Mouse (Mus musculus): ENCODE results near the gene Dnmbp. TPM values are rescaled to one million over a fixed set of nuclear protein-coding genes. Genes with fewer than 3 reads are reported as not detected.

Gene Dnmbp
- polyA plus RNA-seq, 1 experiment from 2014 or later: 8.0 TPM

DNA sequence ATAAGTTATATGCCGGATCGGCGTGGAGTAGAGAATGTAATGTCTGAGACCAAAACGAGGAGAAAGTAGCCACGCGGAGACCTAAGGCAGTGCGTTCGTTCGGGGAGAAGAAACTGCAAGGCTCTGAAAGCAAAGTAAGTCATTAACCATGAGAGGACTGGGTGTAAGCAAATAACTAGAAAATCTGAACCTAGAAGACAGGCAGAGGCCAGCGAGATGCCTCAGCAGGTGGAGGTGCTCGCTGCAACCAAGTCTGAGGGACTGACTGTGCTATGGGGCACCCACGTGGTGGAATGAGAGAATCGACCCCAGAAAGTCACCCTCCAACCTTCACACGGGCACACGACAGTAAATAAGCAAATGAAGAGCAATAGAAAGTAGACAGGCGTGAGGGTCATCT is 3.1 kb upstream of the Dnmbp start:
- peaks cover 22% of the 10 kb centered on the region for H3K4me1 ChIP-seq
- no peak overlapping the region for H3K9ac ChIP-seq (replicated peaks)
- H3K4me3 ChIP-seq (replicated peaks): no peak overlapping the region
- no peaks in the 10 kb centered on the region for H3K36me3 ChIP-seq
- H3K4me2 ChIP-seq: no peak overlapping the region
- 68% methylated on average over 16 of the region's 16 CpGs for WGBS
- H3K27me3 ChIP-seq (replicated peaks): no peaks in the 10 kb centered on the region
- no peak overlapping the region for H3K27ac ChIP-seq (replicated peaks)
- ATAC-seq (ENCODE audit: low FRiP score): no peak
- H3K9me3 ChIP-seq (replicated peaks): no peaks in the 10 kb centered on the region

DNA sequence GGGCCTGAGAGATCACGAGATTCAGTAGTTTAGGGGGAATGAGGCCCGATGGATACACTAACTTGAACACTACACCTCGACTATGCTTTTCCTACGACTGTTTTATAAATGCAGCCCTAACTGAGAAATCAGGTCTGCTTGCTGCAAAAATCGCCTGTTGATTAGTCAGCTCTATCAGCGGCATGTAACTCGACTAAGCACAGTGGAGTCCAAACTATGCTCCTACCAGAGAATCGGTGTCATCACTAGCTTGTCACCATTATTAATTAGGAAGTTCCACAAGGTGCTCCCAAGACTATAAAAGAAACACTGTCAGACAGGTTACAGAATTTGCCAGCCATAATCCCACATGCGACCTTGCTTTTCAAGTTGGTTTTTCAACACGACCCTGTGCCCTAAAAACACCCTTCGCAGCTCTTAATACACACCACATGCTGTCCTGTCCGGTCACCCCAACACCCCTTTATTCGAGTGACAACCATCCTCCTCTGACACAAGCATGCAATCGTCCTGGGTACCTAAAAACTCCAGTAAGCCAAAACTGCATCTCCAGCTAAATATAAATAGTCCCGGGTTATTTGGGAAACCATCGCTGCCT is 721 bp downstream of the Dnmbp start:
- 28% methylated on average over 16 of the region's 16 CpGs for WGBS
- Histone ChIP-seq H3K27ac (replicated peaks) (peak overlapping the region; percentile 73), H3K27me3 (replicated peaks) (no peaks in the 10 kb centered on the region), H3K9ac (replicated peaks) (peak overlapping the region; percentile 61), H3K4me3 (replicated peaks) (peak overlapping the region; percentile 67), H3K4me1 (peaks cover 23% of the 10 kb centered on the region), H3K36me3 (no peaks in the 10 kb centered on the region), H3K9me3 (replicated peaks) (no peaks in the 10 kb centered on the region), H3K4me2 (peak overlapping the region; percentile 72)
- ATAC-seq (ENCODE audit: low FRiP score): no peak

DNA sequence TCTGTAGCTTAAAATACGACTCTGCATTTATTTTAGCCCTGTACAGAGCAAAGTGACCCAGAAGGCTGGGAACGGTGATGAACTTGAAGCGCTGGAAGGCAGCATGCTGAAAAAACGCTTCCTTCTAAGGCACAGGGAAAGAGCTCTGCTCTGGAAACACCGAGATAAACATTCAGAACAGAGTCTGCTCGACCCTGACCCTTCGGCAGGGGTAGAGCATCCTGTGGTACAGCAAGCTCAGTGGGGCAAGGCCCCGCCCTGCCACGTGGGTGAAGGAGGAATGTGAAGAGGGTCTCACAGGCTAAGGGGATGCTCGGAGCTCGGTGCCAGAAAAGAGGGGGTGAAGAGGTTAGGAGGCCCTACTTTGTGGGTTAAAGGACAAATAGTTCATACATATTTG is 1.6 kb downstream of the Dnmbp start:
- WGBS: 50% methylated on average over 11 of the region's 11 CpGs
- no peak for ATAC-seq (ENCODE audit: low FRiP score)
- H3K4me1 ChIP-seq: peaks cover 23% of the 10 kb centered on the region
- no peaks in the 10 kb centered on the region for H3K9me3 ChIP-seq (replicated peaks)
- H3K27ac ChIP-seq (replicated peaks): no peak overlapping the region
- H3K4me2 ChIP-seq: peak overlapping the region; percentile 72
- H3K4me3 ChIP-seq (replicated peaks): no peak overlapping the region
- H3K27me3 ChIP-seq (replicated peaks): no peaks in the 10 kb centered on the region
- H3K36me3 ChIP-seq: no peaks in the 10 kb centered on the region
- no peak overlapping the region for H3K9ac ChIP-seq (replicated peaks)

DNA sequence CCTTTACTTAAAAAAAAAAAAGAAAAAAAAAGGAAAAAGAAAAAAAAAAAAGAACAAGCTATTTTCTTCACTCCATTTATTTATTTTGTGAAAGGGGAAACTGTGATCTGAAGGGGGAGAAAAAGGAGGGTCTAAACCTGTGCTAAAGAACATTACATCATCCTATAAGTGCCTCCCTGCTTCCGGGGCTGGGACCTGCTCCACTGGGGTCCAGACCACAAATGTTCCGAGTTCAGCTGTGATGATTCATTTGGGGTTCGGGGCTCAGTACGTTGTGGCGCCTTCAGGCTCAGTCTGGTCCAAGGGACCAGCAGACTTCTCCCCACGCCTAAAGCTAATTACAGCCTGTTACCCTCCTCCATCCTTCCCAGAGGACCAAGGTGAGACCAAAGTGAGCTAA is 9.1 kb downstream of the Dnmbp start:
- H3K27ac ChIP-seq (replicated peaks): no peak overlapping the region
- no peak overlapping the region for H3K9ac ChIP-seq (replicated peaks)
- no peaks in the 10 kb centered on the region for H3K9me3 ChIP-seq (replicated peaks)
- 82% methylated on average over 6 of the region's 6 CpGs for WGBS
- H3K4me3 ChIP-seq (replicated peaks): no peak overlapping the region
- H3K4me2 ChIP-seq: no peak overlapping the region
- ATAC-seq (ENCODE audit: low FRiP score): no peak
- no peaks in the 10 kb centered on the region for H3K27me3 ChIP-seq (replicated peaks)
- peaks cover 15% of the 10 kb centered on the region for H3K4me1 ChIP-seq
- no peaks in the 10 kb centered on the region for H3K36me3 ChIP-seq

DNA sequence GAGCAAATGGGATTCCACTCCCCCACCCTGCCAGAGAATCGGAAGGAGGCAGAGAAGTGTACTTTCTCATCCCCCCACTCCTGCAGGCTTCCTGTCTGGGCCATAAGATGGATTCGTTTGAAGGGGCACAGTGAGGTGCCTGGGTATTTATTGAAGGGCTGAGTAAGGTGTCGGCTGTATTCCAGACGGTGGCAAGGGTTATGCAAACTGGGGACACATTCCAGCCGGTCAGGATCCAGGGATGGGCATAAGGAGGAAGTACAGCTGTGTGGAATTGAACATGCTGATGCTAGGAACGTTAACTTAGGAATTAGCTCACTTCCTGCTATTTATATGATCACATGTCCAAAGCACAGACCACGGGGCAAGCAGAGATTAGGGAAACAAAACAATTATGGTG is 9.6 kb downstream of the Dnmbp start:
- ATAC-seq (ENCODE audit: low FRiP score): no peak
- 41% methylated on average over 7 of the region's 7 CpGs for WGBS
- no peak overlapping the region for H3K27ac ChIP-seq (replicated peaks)
- H3K4me1 ChIP-seq: peaks cover 15% of the 10 kb centered on the region
- H3K27me3 ChIP-seq (replicated peaks): no peaks in the 10 kb centered on the region
- H3K4me2 ChIP-seq: no peak overlapping the region
- H3K4me3 ChIP-seq (replicated peaks): no peak overlapping the region
- H3K9me3 ChIP-seq (replicated peaks): no peaks in the 10 kb centered on the region
- no peaks in the 10 kb centered on the region for H3K36me3 ChIP-seq
- H3K9ac ChIP-seq (replicated peaks): no peak overlapping the region

DNA sequence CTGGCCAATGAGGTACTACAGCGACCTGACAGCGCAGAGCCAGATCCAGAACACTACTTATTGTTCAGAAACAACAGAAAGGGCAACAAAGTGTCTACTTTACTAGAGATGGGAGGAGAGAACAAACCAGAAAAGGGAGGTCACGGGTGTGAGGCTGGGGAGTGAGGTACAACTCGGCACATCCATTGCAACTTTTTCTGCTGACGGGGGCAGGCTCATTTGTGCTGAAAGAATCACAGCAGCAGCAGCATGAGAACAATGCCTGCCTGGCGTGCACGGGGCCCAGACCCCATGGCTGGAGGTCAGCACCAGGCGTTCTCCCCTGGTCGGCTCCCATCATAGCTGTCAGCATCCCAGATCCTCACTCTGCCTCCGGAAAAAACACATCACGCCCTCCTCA is 10.1 kb downstream of the Dnmbp start:
- WGBS: 28% methylated on average over 11 of the region's 11 CpGs
- no peak overlapping the region for H3K9ac ChIP-seq (replicated peaks)
- no peak overlapping the region for H3K27ac ChIP-seq (replicated peaks)
- no peak overlapping the region for H3K4me2 ChIP-seq
- no peak overlapping the region for H3K4me3 ChIP-seq (replicated peaks)
- no peaks in the 10 kb centered on the region for H3K9me3 ChIP-seq (replicated peaks)
- no peaks in the 10 kb centered on the region for H3K27me3 ChIP-seq (replicated peaks)
- H3K36me3 ChIP-seq: no peaks in the 10 kb centered on the region
- ATAC-seq (ENCODE audit: low FRiP score): no peak
- peaks cover 15% of the 10 kb centered on the region for H3K4me1 ChIP-seq

DNA sequence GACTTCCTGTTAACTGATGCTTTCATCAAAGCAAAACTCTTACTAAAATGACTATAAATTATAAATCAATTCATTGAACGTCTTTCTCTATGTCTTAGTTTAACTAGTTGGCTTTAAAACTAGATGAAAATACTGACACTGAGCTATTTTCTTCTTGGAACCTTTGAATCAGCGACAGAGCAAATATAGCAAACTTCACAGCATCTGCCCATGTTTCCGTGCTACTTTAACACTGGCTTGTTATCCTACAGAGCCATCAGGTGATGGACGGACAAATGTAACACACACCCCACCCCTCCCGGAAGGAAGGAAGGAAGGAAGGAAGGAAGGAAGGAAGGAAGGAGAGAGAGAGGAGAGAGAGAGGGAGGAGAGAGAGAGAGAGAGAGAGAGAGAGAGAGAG is 12.0 kb downstream of the Dnmbp start:
- Histone ChIP-seq H3K4me3 (replicated peaks) (no peak overlapping the region), H3K9me3 (replicated peaks) (no peaks in the 10 kb centered on the region), H3K27ac (replicated peaks) (no peak overlapping the region), H3K9ac (replicated peaks) (no peak overlapping the region), H3K4me1 (peaks cover 15% of the 10 kb centered on the region), H3K4me2 (no peak overlapping the region), H3K36me3 (peaks cover 2% of the 10 kb centered on the region; the same call in 1 of the 2 replicates), H3K27me3 (replicated peaks) (no peaks in the 10 kb centered on the region)
- ATAC-seq (ENCODE audit: low FRiP score): no peak
- 82% methylated on average over 5 of the region's 5 CpGs for WGBS

DNA sequence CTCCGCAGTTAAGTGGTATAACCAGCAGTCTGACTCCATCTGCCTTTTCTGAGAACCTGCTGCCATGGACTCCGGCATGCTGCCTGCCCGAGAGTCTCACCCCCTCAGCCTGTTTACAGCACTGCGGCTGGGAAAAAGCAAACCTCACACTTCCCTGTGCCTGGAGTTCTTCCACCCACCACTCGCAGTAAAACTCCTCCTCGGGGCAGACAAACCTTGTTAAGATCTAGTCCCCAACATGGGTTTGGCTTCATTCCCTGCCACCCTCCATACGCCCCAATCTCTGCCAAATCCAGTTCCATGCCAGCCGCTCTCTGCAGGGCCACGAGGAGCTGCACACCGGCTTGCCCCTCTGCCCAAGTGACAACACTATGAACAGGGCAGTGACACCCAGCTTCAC is 12.9 kb downstream of the Dnmbp start:
- no peaks in the 10 kb centered on the region for H3K27me3 ChIP-seq (replicated peaks)
- peaks cover 15% of the 10 kb centered on the region for H3K4me1 ChIP-seq
- H3K9me3 ChIP-seq (replicated peaks): no peaks in the 10 kb centered on the region
- H3K4me3 ChIP-seq (replicated peaks): no peak overlapping the region
- 57% methylated on average over 10 of the region's 10 CpGs for WGBS
- peak overlapping the region; percentile 18; the same call in 1 of the 2 replicates for H3K27ac ChIP-seq (replicated peaks)
- H3K36me3 ChIP-seq: peaks cover 4% of the 10 kb centered on the region; the same call in 1 of the 2 replicates
- no peak overlapping the region for H3K9ac ChIP-seq (replicated peaks)
- ATAC-seq (ENCODE audit: low FRiP score): no peak
- no peak overlapping the region for H3K4me2 ChIP-seq

DNA sequence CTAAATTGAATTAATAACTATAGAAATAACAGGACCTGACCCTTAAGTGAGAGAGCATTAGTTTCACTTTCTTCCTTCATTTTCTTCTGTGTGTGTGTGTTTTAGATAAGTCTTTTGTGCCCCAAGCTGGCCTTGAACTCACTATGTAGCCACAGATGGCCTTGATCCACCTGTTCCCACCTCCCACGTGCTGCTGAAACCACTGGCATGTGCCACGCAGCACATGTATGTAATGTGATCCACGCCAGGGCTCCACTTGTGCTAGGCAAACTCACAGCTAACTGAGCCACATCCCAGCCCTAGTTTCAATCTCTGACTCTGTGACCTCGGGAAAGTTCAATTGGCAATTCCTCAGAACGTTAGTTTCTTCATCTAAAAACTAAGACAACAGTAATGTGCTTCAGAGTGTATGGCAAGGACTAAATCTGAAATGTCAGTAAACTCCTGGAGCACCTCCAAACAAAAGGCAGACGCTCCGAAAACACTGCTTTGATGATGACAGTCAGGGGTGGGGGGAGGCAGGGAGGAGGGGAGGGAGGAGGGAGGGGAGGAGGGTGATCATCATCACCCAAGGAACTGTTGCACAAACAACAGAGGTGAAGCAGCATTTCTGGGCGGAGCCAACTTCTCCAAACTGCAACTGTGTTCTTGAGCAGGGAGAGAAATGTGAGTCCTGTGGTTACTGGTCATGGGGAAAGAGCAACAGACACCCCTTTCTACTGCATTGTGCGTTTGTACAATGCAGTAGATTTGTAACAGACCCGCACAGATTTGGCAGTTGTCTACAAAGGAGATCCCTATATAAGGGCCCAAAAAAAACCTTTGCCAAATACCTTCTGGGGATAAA is 13.6 kb downstream of the Dnmbp start:
- Histone ChIP-seq H3K27me3 (replicated peaks) (no peaks in the 10 kb centered on the region), H3K36me3 (peaks cover 4% of the 10 kb centered on the region; the same call in 1 of the 2 replicates), H3K27ac (replicated peaks) (no peak overlapping the region), H3K4me3 (replicated peaks) (no peak overlapping the region), H3K4me1 (peaks cover 15% of the 10 kb centered on the region), H3K9me3 (replicated peaks) (no peaks in the 10 kb centered on the region), H3K9ac (replicated peaks) (no peak overlapping the region), H3K4me2 (no peak overlapping the region)
- 74% methylated on average over 10 of the region's 10 CpGs for WGBS
- ATAC-seq (ENCODE audit: low FRiP score): no peak

DNA sequence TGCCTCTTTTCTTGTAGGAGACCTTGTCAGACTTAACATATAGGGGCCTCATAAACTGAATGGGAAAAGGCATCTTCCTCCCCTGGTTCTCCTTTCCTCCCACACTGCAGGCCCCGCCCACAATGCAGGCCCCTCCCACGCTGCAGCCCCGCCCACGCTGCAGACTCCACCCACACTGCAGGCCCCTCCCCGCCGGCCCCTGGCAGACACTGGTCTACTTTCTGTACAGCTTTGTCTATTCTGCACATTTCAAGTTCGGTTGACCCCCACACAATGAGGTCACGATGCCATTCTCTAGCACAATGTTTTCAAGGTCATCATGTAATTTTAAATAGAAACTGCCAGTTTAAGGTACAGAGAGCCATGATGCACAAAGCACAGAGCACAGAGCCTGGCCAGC is 15.6 kb downstream of the Dnmbp start:
- Histone ChIP-seq H3K36me3 (peaks cover 4% of the 10 kb centered on the region; the same call in 1 of the 2 replicates), H3K4me3 (replicated peaks) (no peak overlapping the region), H3K27ac (replicated peaks) (0 out of 2 replicates have a peak overlapping the region, but pooled peaks have one; percentile 2), H3K4me1 (peaks cover 21% of the 10 kb centered on the region), H3K9ac (replicated peaks) (no peak overlapping the region), H3K4me2 (no peak overlapping the region), H3K27me3 (replicated peaks) (no peaks in the 10 kb centered on the region), H3K9me3 (replicated peaks) (no peaks in the 10 kb centered on the region)
- no peak for ATAC-seq (ENCODE audit: low FRiP score)
- 73% methylated on average over 8 of the region's 8 CpGs for WGBS

DNA sequence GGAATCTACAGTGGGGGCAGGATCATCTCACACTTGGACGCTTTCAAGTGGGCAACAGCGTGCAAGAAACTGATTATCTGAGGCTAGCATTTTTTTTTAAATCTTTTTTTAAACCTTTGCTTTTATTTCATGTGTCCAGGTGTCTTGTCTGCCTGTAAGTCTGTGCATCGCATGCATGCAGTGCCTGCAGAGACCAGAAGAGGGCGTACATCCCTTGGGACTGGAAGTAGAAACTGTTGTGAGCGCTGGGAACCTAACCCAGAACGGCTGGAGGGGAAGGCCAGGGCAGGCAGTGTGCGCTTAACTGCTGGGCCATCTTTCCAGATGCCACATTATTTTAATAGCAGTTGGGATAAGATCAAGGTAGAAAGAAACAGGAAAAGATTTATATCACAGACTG is 17.0 kb downstream of the Dnmbp start:
- Histone ChIP-seq H3K9ac (replicated peaks) (no peak overlapping the region), H3K4me3 (replicated peaks) (no peak overlapping the region), H3K4me2 (no peak overlapping the region), H3K9me3 (replicated peaks) (no peaks in the 10 kb centered on the region), H3K27ac (replicated peaks) (no peak overlapping the region), H3K4me1 (peaks cover 16% of the 10 kb centered on the region), H3K36me3 (peaks cover 4% of the 10 kb centered on the region; the same call in 1 of the 2 replicates), H3K27me3 (replicated peaks) (no peaks in the 10 kb centered on the region)
- ATAC-seq (ENCODE audit: low FRiP score): no peak
- 91% methylated on average over 7 of the region's 7 CpGs for WGBS

DNA sequence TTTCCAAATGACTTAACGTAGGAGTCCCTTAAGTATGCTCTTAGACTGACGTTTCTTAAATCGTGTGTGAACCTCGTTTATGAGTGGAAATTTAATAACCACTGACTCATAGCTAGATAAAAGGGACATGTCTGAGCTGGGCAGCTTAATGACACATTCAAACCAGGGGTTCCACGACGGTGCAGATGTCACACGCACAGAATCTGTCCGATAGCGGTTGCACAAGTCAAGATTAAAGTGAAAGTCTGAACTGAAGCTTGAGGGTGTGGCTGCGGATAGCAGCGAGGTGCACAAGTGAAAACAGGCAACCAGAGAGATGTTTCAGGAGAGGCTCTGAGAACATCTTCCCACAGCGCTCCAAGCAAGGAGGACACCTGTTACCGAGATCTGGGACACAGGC is 18.6 kb downstream of the Dnmbp start:
- H3K4me3 ChIP-seq (replicated peaks): no peak overlapping the region
- H3K4me1 ChIP-seq: peaks cover 8% of the 10 kb centered on the region
- peaks cover 4% of the 10 kb centered on the region; the same call in 1 of the 2 replicates for H3K36me3 ChIP-seq
- ATAC-seq (ENCODE audit: low FRiP score): no peak
- no peak overlapping the region for H3K27ac ChIP-seq (replicated peaks)
- no peak overlapping the region for H3K4me2 ChIP-seq
- no peaks in the 10 kb centered on the region for H3K9me3 ChIP-seq (replicated peaks)
- H3K9ac ChIP-seq (replicated peaks): no peak overlapping the region
- WGBS: 68% methylated on average over 13 of the region's 13 CpGs
- no peaks in the 10 kb centered on the region for H3K27me3 ChIP-seq (replicated peaks)

Measured in neural tube, embryonic 15.5 days (tissue).